Mouse (Mus musculus) bone marrow, adult 2 months (tissue): Measurements from ENCODE around the gene Il11ra1.
"Not testable (repeated sequence)": the region's sequence is repeated elsewhere in the genome, so short reads cannot be mapped to it uniquely, and the experiment has no call there.

Experiments
- CTCF ChIP-seq: fragments of 200-500 bp; IDR thresholded peaks from 2 replicates; pipeline ENCODE4 v1.5.1; 2011; ENCODE audit warnings: low read length, control low read depth; ENCODE audit not compliant: control insufficient read depth, insufficient read depth
- POLR2A ChIP-seq: fragments of 200-500 bp; IDR thresholded peaks from 2 replicates; pipeline ENCODE4 v1.6.1; 2011; ENCODE audit warnings: low read depth, mild to moderate bottlenecking, control low read depth, low read length, borderline replicate concordance; ENCODE audit not compliant: control insufficient read depth

- not testable (repeated sequence) for TF ChIP-seq CTCF, POLR2A
Observed at GRCm38 (mm10) chr4:41698421-41699016, 1.3 kb upstream of the Il11ra1 start.
